Mouse (Mus musculus) heart, postnatal 0 days (tissue): Measurements from ENCODE around the gene Ankrd16. TPM values are rescaled to one million over a fixed set of nuclear protein-coding genes. Genes with fewer than 3 reads are reported as not detected.

Experiments
- ATAC-seq: fragments of 200-750 bp; cut with Nextera tagmentation; 2 replicates; pipeline ENCODE4 v1.8.0; 2017; ENCODE audit warnings: low read depth, moderate number of reproducible peaks, moderate library complexity; ENCODE audit not compliant: insufficient read depth
- DNase-seq: peaks from one replicate; pipeline ENCODE4 v3.0.0-alpha.2; 2016; ENCODE audit warnings: low spot score
- H3K27ac ChIP-seq: fragments of 300-500 bp; sonication (generic); 2 replicates; pipeline ENCODE4 v1.5.1; 2014; ENCODE audit warnings: low read depth, mild to moderate bottlenecking
- H3K27me3 ChIP-seq: fragments of 300-500 bp; sonication (generic); 2 replicates; pipeline ENCODE4 v1.6.1; 2014; ENCODE audit warnings: low read length, mixed read lengths; ENCODE audit not compliant: control insufficient read depth, insufficient read depth
- H3K36me3 ChIP-seq: fragments of 300-500 bp; sonication (generic); replicated peaks from 2 replicates; pipeline ENCODE4 v1.6.1; 2014; ENCODE audit warnings: low read length, mixed read lengths; ENCODE audit not compliant: control insufficient read depth, insufficient read depth
- H3K4me1 ChIP-seq: fragments of 300-500 bp; sonication (generic); 2 replicates; pipeline ENCODE4 v1.6.1; 2014; ENCODE audit warnings: antibody characterized with exemption; ENCODE audit not compliant: control insufficient read depth, insufficient read depth
- H3K4me2 ChIP-seq: fragments of 300-500 bp; sonication (generic); 2 replicates; pipeline ENCODE4 v1.6.1; 2014; ENCODE audit warnings: low read depth, mild to moderate bottlenecking, low read length, moderate library complexity
- H3K4me3 ChIP-seq: fragments of 300-500 bp; sonication (generic); 2 replicates; pipeline ENCODE4 v1.5.1; 2014; ENCODE audit warnings: low read depth, low read length
- H3K9ac ChIP-seq: fragments of 300-500 bp; sonication (generic); replicated peaks from 2 replicates; pipeline ENCODE4 v1.6.1; 2014; ENCODE audit warnings: low read depth, low read length, mixed read lengths
- H3K9me3 ChIP-seq: fragments of 300-500 bp; sonication (generic); replicated peaks from 2 replicates; pipeline ENCODE4 v1.6.1; 2016; ENCODE audit warnings: low read length; ENCODE audit not compliant: control insufficient read depth
- CTCF ChIP-seq: IDR thresholded peaks from 2 replicates; pipeline ENCODE4 v1.5.1; 2016; ENCODE audit warnings: antibody characterized with exemption, control low read depth, low read depth
- EP300 ChIP-seq: IDR thresholded peaks from 2 replicates; pipeline ENCODE4 v1.6.1; 2016; ENCODE audit warnings: antibody characterized with exemption, low read depth
- WGBS: fragments of 180-500 bp; shearing (Covaris S2); extraction: QIAGEN DNeasy Blood & Tissue Kit; methylation state at CpG from one replicate; pipeline ENCODE4 v1.1.7; 2014; 5-methylcytosine and 5-hydroxymethylcytosine counted together
- polyA plus RNA-seq: library from polyadenylated mRNA; unstranded; fragments of >200 nt; fragmentation: Nextera tagmentation; extraction: Ambion mirVana; gene quantifications from 2 replicates; pipeline ENCODE4 v1.2.1, GENCODE M21; 2015
- total RNA-seq: library from RNA; depleted of rRNA; stranded (reverse); fragments of >200 nt; gene quantifications from 2 replicates; pipeline ENCODE4 v1.2.3, GENCODE M21; 2014; ENCODE audit warnings: low replicate concordance

The Ankrd16 gene
- total and polyA plus RNA-seq, 2 experiments from 2014 or later = 19.8 to 23.0 TPM

DNA sequence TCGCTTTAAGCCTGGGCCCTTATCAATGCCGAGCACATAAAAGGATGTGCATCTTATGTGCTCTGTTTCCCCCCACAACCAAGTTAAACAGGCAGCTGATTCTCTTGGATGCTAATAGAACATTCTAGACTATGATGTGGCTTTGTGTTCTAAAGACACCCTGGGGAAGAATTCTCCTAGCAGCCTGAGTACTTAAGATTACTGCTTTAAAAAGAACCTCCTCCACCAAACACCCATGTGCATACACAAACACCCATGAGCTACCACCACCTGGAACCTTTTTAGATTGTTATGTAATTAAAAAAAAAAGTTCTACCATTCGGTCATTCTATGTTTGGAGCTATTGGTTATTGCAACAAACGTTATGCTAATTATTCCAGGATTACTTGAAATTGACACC, 5.3 kb upstream of the Ankrd16 start:
- Histone ChIP-seq H3K27ac (no peak overlapping the region), H3K27me3 (no peaks in the 10 kb centered on the region)
- 75% methylated on average over 4 of the region's 4 CpGs for WGBS

DNA sequence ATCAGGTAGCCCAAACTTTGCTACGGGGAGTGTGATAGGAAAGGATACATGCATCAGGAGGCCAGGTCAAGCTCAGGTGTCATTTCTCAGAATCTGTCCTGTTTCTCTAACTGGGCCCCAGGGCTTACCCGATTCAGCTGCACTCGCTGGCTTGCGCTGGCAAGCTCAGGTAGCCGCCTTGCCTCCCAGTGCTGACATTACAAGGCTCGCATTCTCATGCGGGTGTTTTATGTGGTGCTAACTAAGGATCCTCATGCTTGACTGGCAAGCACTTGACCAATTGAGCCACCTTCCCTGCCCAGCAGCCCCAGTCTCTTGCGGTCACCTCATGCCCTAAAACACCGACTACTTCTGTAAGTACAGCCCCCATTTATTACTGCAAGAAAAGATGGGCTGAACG, 3.2 kb upstream of the Ankrd16 start:
- 81% methylated on average over 10 of the region's 10 CpGs for whole genome bisulfite sequencing
- ATAC-seq = no peak

More for the DNA sequence above, 5.3 kb upstream of the Ankrd16 start:
- ATAC-seq (no peak), DNase-seq (no peak)
- no peak overlapping the region for H3K9ac ChIP-seq
- H3K9me3 ChIP-seq = no peaks in the 10 kb centered on the region
- no peak overlapping the region for H3K4me2 ChIP-seq
- no peak overlapping the region for H3K4me3 ChIP-seq
- peaks cover 24% of the 10 kb centered on the region; the same call in 1 of the 2 replicates for H3K4me1 ChIP-seq
- no peak for TF ChIP-seq CTCF
- no peak for TF ChIP-seq EP300
- H3K36me3 ChIP-seq = peaks cover 14% of the 10 kb centered on the region

DNA sequence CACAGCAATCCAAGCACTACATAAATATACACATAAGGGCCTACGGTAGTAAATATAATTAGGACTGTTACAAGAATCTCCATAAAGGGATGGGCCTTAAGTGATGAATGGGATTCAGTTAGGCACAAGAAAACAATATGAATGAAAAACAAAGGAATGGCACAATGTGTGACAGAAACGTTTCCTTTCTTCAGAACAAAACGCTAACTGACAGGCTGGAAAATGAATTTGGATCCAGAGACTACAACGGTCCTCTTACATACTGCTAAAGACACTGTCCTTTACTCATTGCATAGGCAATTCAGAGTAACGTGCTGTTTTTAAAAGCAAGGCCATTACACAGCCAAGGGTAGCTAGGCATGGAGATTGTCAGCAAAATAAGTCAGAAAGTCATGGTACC, 2.6 kb upstream of the Ankrd16 start:
- WGBS = 75% methylated on average over 5 of the region's 5 CpGs
- H3K9ac ChIP-seq = no peak overlapping the region
- TF ChIP-seq CTCF (no peak), EP300 (no peak)

More for the DNA sequence above, 3.2 kb upstream of the Ankrd16 start:
- H3K27me3 ChIP-seq = no peaks in the 10 kb centered on the region
- H3K9me3 ChIP-seq = no peaks in the 10 kb centered on the region
- no peak overlapping the region for H3K4me3 ChIP-seq
- peaks cover 26% of the 10 kb centered on the region; the same call in 1 of the 2 replicates for H3K4me1 ChIP-seq
- no peak overlapping the region for H3K9ac ChIP-seq
- TF ChIP-seq CTCF = no peak
- no peak for TF ChIP-seq EP300
- DNase-seq = no peak
- no peak overlapping the region for H3K27ac ChIP-seq
- H3K4me2 ChIP-seq = no peak overlapping the region
- H3K36me3 ChIP-seq = peaks cover 5% of the 10 kb centered on the region

DNA sequence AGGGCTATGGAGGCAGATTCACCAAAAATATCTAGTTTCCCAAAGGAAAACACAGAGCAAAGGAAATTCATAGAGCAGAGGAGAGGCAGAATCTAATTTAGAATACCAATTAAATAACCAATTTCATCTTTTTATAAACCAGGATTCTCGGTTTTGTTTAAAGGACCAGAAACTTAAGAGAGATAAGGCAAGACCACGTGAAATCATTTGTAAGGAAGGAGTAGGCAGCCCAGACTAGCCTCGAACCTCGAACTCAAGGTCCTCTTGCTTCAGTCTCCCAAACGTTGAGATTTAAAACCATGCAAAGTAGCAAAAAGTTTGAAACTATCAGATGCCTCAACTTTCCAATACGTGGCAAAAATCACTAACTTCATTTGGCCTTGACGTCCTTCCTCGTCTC, 1.3 kb upstream of the Ankrd16 start:
- WGBS = 39% methylated on average over 8 of the region's 8 CpGs
- peaks cover 29% of the 10 kb centered on the region; the same call in 1 of the 2 replicates for H3K4me1 ChIP-seq
- H3K4me3 ChIP-seq = peak overlapping the region; percentile 88

More for the DNA sequence above, 2.6 kb upstream of the Ankrd16 start:
- Histone ChIP-seq H3K9me3 (no peaks in the 10 kb centered on the region), H3K27me3 (no peaks in the 10 kb centered on the region), H3K4me1 (peaks cover 29% of the 10 kb centered on the region; the same call in 1 of the 2 replicates), H3K27ac (no peak overlapping the region), H3K4me3 (no peak overlapping the region), H3K36me3 (no peaks in the 10 kb centered on the region), H3K4me2 (no peak overlapping the region)
- ATAC-seq (no peak), DNase-seq (no peak)

DNA sequence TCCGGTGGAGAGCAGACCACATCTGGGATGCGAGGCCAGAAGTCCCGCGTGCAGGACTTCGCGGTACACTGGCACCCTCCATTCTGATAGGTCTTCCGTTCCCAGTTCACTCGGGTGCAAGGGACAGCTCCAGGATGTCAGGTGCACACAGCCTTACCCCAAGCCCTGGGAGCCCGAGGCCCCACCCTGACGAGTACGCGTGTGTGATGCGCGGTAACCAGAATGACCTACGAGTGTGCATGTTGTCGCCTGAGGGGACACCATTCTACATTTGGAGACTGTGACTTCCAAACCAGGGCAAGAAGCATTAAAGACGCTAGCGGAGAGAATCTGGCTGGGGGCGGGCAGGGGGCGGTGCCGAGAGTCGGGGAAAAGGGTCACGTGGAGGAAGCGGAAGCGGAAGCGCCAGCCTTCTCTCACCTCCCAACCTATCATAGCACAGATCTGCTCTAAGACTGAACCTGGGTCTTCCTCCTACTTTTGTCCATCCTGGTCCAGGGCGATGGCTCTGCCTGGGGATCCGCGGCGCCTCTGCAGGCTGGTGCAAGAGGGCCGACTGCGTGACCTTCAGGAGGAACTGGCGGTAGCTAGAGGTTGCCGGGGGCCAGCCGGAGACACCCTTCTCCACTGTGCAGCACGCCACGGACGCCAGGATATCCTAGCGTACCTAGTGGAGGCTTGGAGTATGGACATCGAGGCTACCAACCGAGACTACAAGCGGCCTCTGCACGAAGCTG, 579 bp downstream of the Ankrd16 start:
- TF ChIP-seq CTCF (0 out of 2 replicates have a peak, but pooled peaks have one; percentile 1), EP300 (no peak)
- peak; percentile 80 for ATAC-seq
- DNase-seq = peak; percentile 90
- peaks cover 25% of the 10 kb centered on the region for H3K36me3 ChIP-seq
- H3K4me2 ChIP-seq = peak overlapping the region; percentile 77
- under 1% methylated on average over 43 of the region's 43 CpGs for WGBS
- H3K9me3 ChIP-seq = no peaks in the 10 kb centered on the region
- H3K9ac ChIP-seq = peak overlapping the region; percentile 84
- peak overlapping the region; percentile 88 for H3K4me3 ChIP-seq
- H3K27ac ChIP-seq = peak overlapping the region; percentile 95
- peaks cover 19% of the 10 kb centered on the region; the same call in 1 of the 2 replicates for H3K4me1 ChIP-seq
- no peaks in the 10 kb centered on the region for H3K27me3 ChIP-seq

More for the DNA sequence above, 1.3 kb upstream of the Ankrd16 start:
- peak overlapping the region; percentile 84 for H3K9ac ChIP-seq
- TF ChIP-seq EP300 (no peak), CTCF (no peak)
- DNase-seq (no peak), ATAC-seq (no peak)
- no peaks in the 10 kb centered on the region for H3K9me3 ChIP-seq
- peak overlapping the region; percentile 95; the same call in 1 of the 2 replicates for H3K27ac ChIP-seq
- H3K27me3 ChIP-seq = no peaks in the 10 kb centered on the region
- peak overlapping the region; percentile 70 for H3K4me2 ChIP-seq
- H3K36me3 ChIP-seq = peaks cover 7% of the 10 kb centered on the region; the same call in 1 of the 2 replicates
